Mouse (Mus musculus) MEL (cell line): ENCODE data around the gene Rhbdd2. TPM values are rescaled to one million over a fixed set of nuclear protein-coding genes. Genes with fewer than 3 reads are reported as not detected.

Experiments used
- DNase-seq: peaks from one replicate; pipeline ENCODE4 v3.0.0; 2011; ENCODE audit warnings: low read depth, low spot score
- H3K27ac ChIP-seq: 2 replicates; pipeline ENCODE4 v1.5.1; 2012; ENCODE audit warnings: low read depth, mild to moderate bottlenecking, control low read depth, low read length, moderate library complexity; ENCODE audit not compliant: control insufficient read depth
- H3K27me3 ChIP-seq, 2 experiments: fragments of 150-350 bp in 1 of 2; sonication (generic) in 1 of 2; 2 replicates each; pipeline ENCODE4 v1.6.1; 2012; ENCODE audit warnings: low read length in 2 of 2, mild to moderate bottlenecking in 2 of 2, improper control_type of control experiment in 1 of 2, moderate library complexity in 1 of 2; ENCODE audit not compliant: insufficient read depth in 2 of 2, control insufficient read depth in 1 of 2
- H3K36me3 ChIP-seq, 2 experiments: 2 replicates each; pipeline ENCODE4 v1.6.1; 2012 to 2014; ENCODE audit warnings: low read length in 2 of 2, improper control_type of control experiment in 1 of 2, inconsistent platforms in 1 of 2, mild to moderate bottlenecking in 1 of 2; ENCODE audit not compliant: insufficient read depth in 2 of 2, control insufficient read depth in 1 of 2
- H3K4me1 ChIP-seq, 2 experiments: fragments of 150-350 bp in 1 of 2; sonication (generic) in 1 of 2; 2 replicates each; pipeline ENCODE4 v1.6.1; 2012; ENCODE audit warnings: low read length in 2 of 2, improper control_type of control experiment in 1 of 2, mild to moderate bottlenecking in 1 of 2; ENCODE audit not compliant: insufficient read depth in 2 of 2, control insufficient read depth in 1 of 2
- H3K4me3 ChIP-seq, 2 experiments: fragments of 150-350 bp in 1 of 2; sonication (generic) in 1 of 2; 2 replicates each; pipeline ENCODE4 v1.5.1; 2012; ENCODE audit warnings: low read depth in 2 of 2, low read length in 2 of 2, mild to moderate bottlenecking in 2 of 2, moderate library complexity in 2 of 2, control low read depth in 1 of 2, improper control_type of control experiment in 1 of 2; ENCODE audit not compliant: control insufficient read depth in 1 of 2, insufficient read depth in 1 of 2
- H3K79me2 ChIP-seq: 2 replicates; pipeline ENCODE4 v1.6.1; 2012; ENCODE audit warnings: mild to moderate bottlenecking, low read length, moderate library complexity; ENCODE audit not compliant: control insufficient read depth, poor library complexity, insufficient read depth
- H3K9ac ChIP-seq: 2 replicates; pipeline ENCODE4 v1.6.1; 2012; ENCODE audit warnings: low read depth, mild to moderate bottlenecking, control low read depth, low read length, moderate library complexity; ENCODE audit not compliant: control insufficient read depth, poor library complexity, severe bottlenecking
- H3K9me3 ChIP-seq: fragments of 150-350 bp; sonication (generic); replicated peaks from 2 replicates; pipeline ENCODE4 v1.6.1; 2012; ENCODE audit warnings: mild to moderate bottlenecking, low read length, improper control_type of control experiment, moderate library complexity; ENCODE audit not compliant: insufficient read depth
- BHLHE40 ChIP-seq: IDR thresholded peaks from 2 replicates; pipeline ENCODE4 v1.6.1; 2012; ENCODE audit warnings: low read depth, mild to moderate bottlenecking, inconsistent platforms, low read length, improper control_type of control experiment, borderline replicate concordance
- CHD1 ChIP-seq: IDR thresholded peaks from 2 replicates; pipeline ENCODE4 v1.6.1; 2012; ENCODE audit warnings: low read depth, mild to moderate bottlenecking, inconsistent platforms, low read length, improper control_type of control experiment
- CHD2 ChIP-seq: IDR thresholded peaks from 2 replicates; pipeline ENCODE4 v1.6.1; 2011; ENCODE audit warnings: low read length, improper control_type of control experiment
- CTCF ChIP-seq, 3 experiments: IDR thresholded peaks in 2 of 3; conservative IDR thresholded peaks in 1 of 3; 2 replicates each; pipeline ENCODE4 v1.5.1; 2011 to 2012; ENCODE audit warnings: low read length in 3 of 3, low read depth in 2 of 3, mild to moderate bottlenecking in 2 of 3, improper control_type of control experiment in 1 of 3, inconsistent platforms in 1 of 3, mixed read lengths in 1 of 3, moderate library complexity in 1 of 3; ENCODE audit not compliant: control insufficient read depth in 1 of 3, insufficient read depth in 1 of 3, poor library complexity in 1 of 3, severe bottlenecking in 1 of 3
- E2F4 ChIP-seq: IDR thresholded peaks from 2 replicates; pipeline ENCODE4 v1.6.1; 2011; ENCODE audit warnings: low read depth, low read length, improper control_type of control experiment, borderline replicate concordance
- ELF1 ChIP-seq: IDR thresholded peaks from 2 replicates; pipeline ENCODE4 v1.6.1; 2014; ENCODE audit warnings: low read depth, mild to moderate bottlenecking, inconsistent platforms, low read length, improper control_type of control experiment, moderate library complexity
- ETS1 ChIP-seq: IDR thresholded peaks from 2 replicates; pipeline ENCODE4 v1.6.1; 2012; ENCODE audit warnings: low read depth, mild to moderate bottlenecking, inconsistent platforms, low read length, improper control_type of control experiment, moderate library complexity
- GABPA ChIP-seq: IDR thresholded peaks from 2 replicates; pipeline ENCODE4 v1.6.1; 2012; ENCODE audit warnings: low read depth, mild to moderate bottlenecking, inconsistent platforms, low read length, improper control_type of control experiment, moderate library complexity
- GATA1 ChIP-seq: IDR thresholded peaks from 2 replicates; pipeline ENCODE4 v1.6.1; 2011; ENCODE audit warnings: low read depth, low read length, improper control_type of control experiment
- JUND ChIP-seq: IDR thresholded peaks from 2 replicates; pipeline ENCODE4 v1.6.1; 2011; ENCODE audit warnings: low read depth, mild to moderate bottlenecking, improper control_type of control experiment, low read length
- MAFK ChIP-seq: IDR thresholded peaks from 2 replicates; pipeline ENCODE4 v1.6.1; 2011; ENCODE audit warnings: low read depth, mild to moderate bottlenecking, low read length, improper control_type of control experiment, borderline replicate concordance
- MAX ChIP-seq: IDR thresholded peaks from 2 replicates; pipeline ENCODE4 v1.6.1; 2011; ENCODE audit warnings: low read length, improper control_type of control experiment
- MYC ChIP-seq: IDR thresholded peaks from 2 replicates; pipeline ENCODE4 v1.6.1; 2011; ENCODE audit warnings: low read depth, mild to moderate bottlenecking, low read length, improper control_type of control experiment, moderate library complexity
- NELFE ChIP-seq: IDR thresholded peaks from 2 replicates; pipeline ENCODE4 v1.6.1; 2011; ENCODE audit warnings: low read depth, low read length, improper control_type of control experiment
- NRF1 ChIP-seq: IDR thresholded peaks from 2 replicates; pipeline ENCODE4 v1.6.1; 2014; ENCODE audit warnings: low read depth, mild to moderate bottlenecking, inconsistent platforms, low read length, improper control_type of control experiment, moderate library complexity; ENCODE audit not compliant: poor library complexity, insufficient read depth, severe bottlenecking
- POLR2A ChIP-seq, 2 experiments: IDR thresholded peaks; 2 replicates each; pipeline ENCODE4 v1.6.1; 2011 to 2012; ENCODE audit warnings: low read length in 2 of 2, mild to moderate bottlenecking in 2 of 2, control low read depth in 1 of 2, improper control_type of control experiment in 1 of 2, low read depth in 1 of 2, moderate library complexity in 1 of 2; ENCODE audit not compliant: control insufficient read depth in 1 of 2, insufficient read depth in 1 of 2, poor library complexity in 1 of 2
- POLR2AphosphoS2 ChIP-seq: IDR thresholded peaks from 2 replicates; pipeline ENCODE4 v1.6.1; 2011; ENCODE audit warnings: low read length, improper control_type of control experiment
- POLR2AphosphoS5 ChIP-seq: IDR thresholded peaks from 2 replicates; pipeline ENCODE4 v1.6.1; 2012; ENCODE audit warnings: low read depth, borderline replicate concordance, mild to moderate bottlenecking, inconsistent platforms, low read length, moderate library complexity, mixed read lengths
- RAD21 ChIP-seq: IDR thresholded peaks from 2 replicates; pipeline ENCODE4 v1.6.1; 2011; ENCODE audit warnings: mild to moderate bottlenecking, low read depth, low read length, improper control_type of control experiment
- SIN3A ChIP-seq: IDR thresholded peaks from 2 replicates; pipeline ENCODE4 v1.6.1; 2012; ENCODE audit warnings: low read length, improper control_type of control experiment, inconsistent platforms
- TCF12 ChIP-seq: IDR thresholded peaks from 2 replicates; pipeline ENCODE4 v1.6.1; 2014; ENCODE audit warnings: low read depth, mild to moderate bottlenecking, inconsistent platforms, low read length, improper control_type of control experiment, moderate library complexity
- UBTF ChIP-seq: IDR thresholded peaks from 2 replicates; pipeline ENCODE4 v1.6.1; 2012; ENCODE audit warnings: low read depth, mild to moderate bottlenecking, inconsistent platforms, low read length, improper control_type of control experiment, moderate library complexity, borderline replicate concordance; ENCODE audit not compliant: insufficient read depth
- USF2 ChIP-seq, 2 experiments: IDR thresholded peaks; 2 replicates each; pipeline ENCODE4 v1.6.1; 2011 to 2012; ENCODE audit warnings: improper control_type of control experiment in 2 of 2, low read length in 2 of 2, borderline replicate concordance in 1 of 2, inconsistent platforms in 1 of 2, low read depth in 1 of 2, mild to moderate bottlenecking in 1 of 2; ENCODE audit not compliant: insufficient read depth in 1 of 2
- ZC3H11A ChIP-seq: IDR thresholded peaks from 2 replicates; pipeline ENCODE4 v1.6.1; 2012; ENCODE audit warnings: low read depth, mild to moderate bottlenecking, inconsistent platforms, low read length, improper control_type of control experiment
- ZKSCAN1 ChIP-seq: IDR thresholded peaks from 2 replicates; pipeline ENCODE4 v1.6.1; 2012; ENCODE audit warnings: low read depth, mild to moderate bottlenecking, inconsistent platforms, low read length, improper control_type of control experiment, moderate library complexity
- ZMIZ1 ChIP-seq: IDR thresholded peaks from 2 replicates; pipeline ENCODE4 v1.6.1; 2012; ENCODE audit warnings: low read depth, mild to moderate bottlenecking, inconsistent platforms, low read length, improper control_type of control experiment, moderate library complexity
- ZNF384 ChIP-seq: IDR thresholded peaks from 2 replicates; pipeline ENCODE4 v1.6.1; 2012; ENCODE audit warnings: low read depth, mild to moderate bottlenecking, inconsistent platforms, low read length, improper control_type of control experiment
- polyA plus RNA-seq, 2 experiments: library from polyadenylated mRNA; stranded (reverse) in 1 of 2; unstranded in 1 of 2; fragments of >175 nt in 1 of 2; fragments of >200 nt in 1 of 2; gene quantifications; 2 replicates each; pipeline versions ENCODE4 v1.2.1 to v1.2.4; 2012; ENCODE audit warnings: low replicate concordance in 2 of 2, low read depth in 1 of 2; ENCODE audit not compliant: insufficient read length in 2 of 2, insufficient read depth in 1 of 2, missing spikeins in 1 of 2
- total RNA-seq: library from RNA; depleted of rRNA; stranded (reverse); fragments of 300-350 nt; gene quantifications from 2 replicates; pipeline ENCODE4 v1.2.3, GENCODE M21; 2012

Gene Rhbdd2
- total and polyA plus RNA-seq, 3 experiments, result 4.9 to 29.1 TPM; not detected in 1

- no peak overlapping the region for H3K9ac ChIP-seq
- peaks cover 0 to 12% of the 10 kb centered on the region in 2 experiments; a peak in 2 of 4 replicates for H3K36me3 ChIP-seq
- no peak for DNase-seq
- H3K9me3 ChIP-seq, result no peaks in the 10 kb centered on the region
- H3K27me3 ChIP-seq, result no peaks in the 10 kb centered on the region
- H3K4me3 ChIP-seq, result no peak overlapping the region
- H3K4me1 ChIP-seq, result peaks cover 0 to 16% of the 10 kb centered on the region in 2 experiments; a peak in 2 of 4 replicates
- H3K79me2 ChIP-seq, result peaks cover 16% of the 10 kb centered on the region
- no peak for TF ChIP-seq JUND
- TF ChIP-seq BHLHE40, result no peak
- no peak for TF ChIP-seq ELF1
- no peak for TF ChIP-seq ZNF384
- no peak for TF ChIP-seq POLR2A (IDR thresholded peaks at IDR 0.05; ENCODE audit: control insufficient read depth in 1 of 2, insufficient read depth in 1 of 2, low read depth in 1 of 2, low read length in 2 of 2, poor library complexity in 1 of 2)
- TF ChIP-seq ETS1, result no peak
- no peak for TF ChIP-seq ZKSCAN1
- TF ChIP-seq CHD1, result no peak
- no peak for TF ChIP-seq POLR2AphosphoS5
- TF ChIP-seq ZMIZ1, result no peak
- TF ChIP-seq MYC, result no peak
- no peak for TF ChIP-seq GABPA
- no peak for TF ChIP-seq E2F4
- no peak for TF ChIP-seq POLR2AphosphoS2
- TF ChIP-seq CHD2, result no peak
- no peak for TF ChIP-seq MAFK
- TF ChIP-seq USF2 (IDR thresholded peaks at IDR 0.05; ENCODE audit: borderline replicate concordance in 1 of 2, insufficient read depth in 1 of 2, low read depth in 1 of 2, low read length in 2 of 2), result no peak
- TF ChIP-seq GATA1, result no peak
- TF ChIP-seq CTCF (IDR thresholded peaks at IDR 0.05 in 2 of 3, conservative IDR thresholded peaks at IDR 0.05 in 1 of 3; ENCODE audit: control insufficient read depth in 1 of 3, insufficient read depth in 1 of 3, low read depth in 2 of 3, low read length in 3 of 3, poor library complexity in 1 of 3, severe bottlenecking in 1 of 3), result no peak
- H3K27ac ChIP-seq, result no peak overlapping the region
Measured at GRCm38 (mm10) chr5:135691266-135691665, 58.8 kb downstream of the Rhbdd2 start.

GRCm38 (mm10) chr5:135693281-135693853 is 60.9 kb downstream of the Rhbdd2 start:
- Histone ChIP-seq H3K36me3 (peaks cover 0 to 14% of the 10 kb centered on the region in 2 experiments; a peak in 2 of 4 replicates), H3K79me2 (peaks cover 16% of the 10 kb centered on the region), H3K4me1 (peaks cover 0 to 13% of the 10 kb centered on the region in 2 experiments; a peak in 2 of 4 replicates), H3K27ac (no peak overlapping the region), H3K27me3 (no peaks in the 10 kb centered on the region), H3K9ac (no peak overlapping the region), H3K4me3 (no peak overlapping the region), H3K9me3 (no peaks in the 10 kb centered on the region)
- TF ChIP-seq NELFE, result no peak
- TF ChIP-seq GATA1, result no peak
- no peak for TF ChIP-seq RAD21
- TF ChIP-seq ELF1, result no peak
- TF ChIP-seq MAX, result no peak
- TF ChIP-seq UBTF, result no peak
- TF ChIP-seq NRF1, result no peak
- no peak for TF ChIP-seq E2F4
- TF ChIP-seq POLR2AphosphoS2, result no peak
- no peak for TF ChIP-seq SIN3A
- no peak for TF ChIP-seq JUND
- no peak for TF ChIP-seq TCF12
- TF ChIP-seq ZC3H11A, result no peak
- no peak for DNase-seq
